Mouse (Mus musculus): ENCODE results near the gene Ppm1j.

The Ppm1j gene

DNA sequence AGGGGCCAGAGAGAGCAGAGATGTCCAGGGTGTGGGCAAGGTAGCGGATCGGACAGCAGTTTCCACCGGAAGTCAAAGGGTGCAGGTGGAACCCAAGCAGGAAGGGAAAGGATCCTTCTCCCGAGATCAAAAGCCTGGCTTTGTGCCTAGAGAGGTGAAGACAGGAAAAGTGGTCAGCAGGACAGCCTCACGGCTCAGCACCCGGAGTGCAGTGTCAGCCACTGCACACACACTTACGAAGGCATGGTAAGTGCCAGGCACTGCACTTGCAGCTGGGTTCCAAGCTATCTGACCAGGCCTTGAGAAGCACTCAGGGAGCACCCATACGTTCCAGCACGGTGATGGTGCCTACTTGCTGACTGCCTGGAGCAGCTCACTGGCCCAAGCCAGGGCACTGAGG, 24.7 kb downstream of the Ppm1j start:
- in situ Hi-C loops (cut with MboI, MseI): no loop called here

GRCm38 (mm10) chr3:104811752-104812151, 30.9 kb downstream of the Ppm1j start:
- in situ Hi-C loops (cut with MboI, MseI): loop anchor here in 1 of 2 experiments (10.0 kb wide), 1 partner anchor 1717 kb away; no protein-coding TSS in a partner anchor

GRCm38 (mm10) chr3:104812254-104812653, 31.4 kb downstream of the Ppm1j start:
- in situ Hi-C loops (cut with MboI, MseI): loop anchor here in 1 of 2 experiments (10.0 kb wide), 1 partner anchor 1717 kb away; no protein-coding TSS in a partner anchor

DNA sequence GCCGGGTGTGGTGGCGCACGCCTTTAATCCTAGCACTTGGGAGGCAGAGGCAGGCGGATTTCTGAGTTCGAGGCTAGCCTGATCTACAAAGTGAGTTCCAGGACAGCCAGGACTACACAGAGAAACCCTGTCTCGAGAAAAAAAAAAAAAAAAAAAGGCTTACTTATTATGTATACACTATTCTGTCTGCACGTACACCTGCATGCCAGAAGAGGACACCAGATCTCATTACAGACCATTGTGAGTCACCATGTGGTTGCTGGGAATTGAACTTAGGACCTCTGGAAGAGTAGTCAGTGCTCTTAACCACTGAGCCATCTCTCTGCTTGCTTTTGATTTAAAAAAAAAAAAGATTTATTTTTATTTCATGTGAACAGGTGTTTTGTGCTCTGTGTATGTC, 32.4 kb downstream of the Ppm1j start:
- in situ Hi-C loops (cut with MboI, MseI): loop anchor here in 1 of 2 experiments (10.0 kb wide), 1 partner anchor 1718 kb away; no protein-coding TSS in a partner anchor

DNA sequence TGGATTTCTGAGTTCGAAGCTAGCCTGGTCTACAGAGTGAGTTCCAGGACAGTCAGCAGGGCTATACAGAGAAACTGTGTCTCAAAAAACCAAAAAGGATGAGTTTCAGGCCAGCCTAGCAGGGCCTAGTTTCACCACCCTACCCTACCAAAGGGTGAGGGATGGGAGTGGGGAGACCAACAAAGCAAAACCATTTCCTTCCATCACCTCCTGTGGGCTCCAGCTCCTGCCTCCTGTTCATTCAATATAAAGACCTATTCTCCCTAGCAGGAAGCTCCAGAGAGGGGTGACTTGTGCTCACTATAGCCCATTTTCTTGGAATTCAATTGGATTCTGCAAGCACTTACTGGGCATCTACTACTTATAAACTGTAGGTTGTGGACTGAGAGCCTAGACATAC, 33.9 kb downstream of the Ppm1j start:
- in situ Hi-C loops (cut with MboI, MseI): loop anchor here in 1 of 2 experiments (10.0 kb wide), 1 partner anchor 1720 kb away; no protein-coding TSS in a partner anchor

GRCm38 (mm10) chr3:104815346-104815745, 34.5 kb downstream of the Ppm1j start:
- in situ Hi-C loops (cut with MboI, MseI): loop anchor here in 1 of 2 experiments (10.0 kb wide), 1 partner anchor 1721 kb away; no protein-coding TSS in a partner anchor

DNA sequence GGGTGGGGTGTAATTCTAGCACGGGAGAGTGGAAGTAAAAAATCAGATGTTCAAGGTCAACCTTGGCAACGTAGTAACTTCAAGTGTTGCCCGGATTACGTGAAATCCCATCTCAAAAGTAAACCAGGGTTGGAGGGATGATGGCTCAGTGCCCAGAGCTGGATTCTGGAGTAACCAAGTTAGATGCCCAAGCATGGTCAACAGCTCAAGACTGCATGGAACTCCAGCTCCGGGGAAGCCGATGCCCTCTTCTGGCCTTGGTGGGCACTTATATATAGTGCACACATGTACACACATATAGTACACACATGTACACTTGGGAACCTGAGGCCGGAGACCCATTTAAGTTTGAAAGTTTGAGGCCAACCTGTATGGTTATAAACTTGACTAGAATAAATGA, 35.3 kb downstream of the Ppm1j start:
- in situ Hi-C loops (cut with MboI, MseI): loop anchor here in 1 of 2 experiments (10.0 kb wide), 1 partner anchor 1721 kb away; no protein-coding TSS in a partner anchor

- in situ Hi-C loops (cut with MboI, MseI): loop anchor here in 1 of 2 experiments (10.0 kb wide), 1 partner anchor 1723 kb away; no protein-coding TSS in a partner anchor
Observed at GRCm38 (mm10) chr3:104817481-104817990, 36.7 kb downstream of the Ppm1j start.

GRCm38 (mm10) chr3:104817991-104818748, 37.3 kb downstream of the Ppm1j start, which contains the start of gene Mov10:
Gene Mov10 (minus strand): TSS chr3:104818563.
- in situ Hi-C loops (cut with MboI, MseI): loop anchor here in 1 of 2 experiments (10.0 kb wide), 1 partner anchor 1723 kb away; no protein-coding TSS in a partner anchor

DNA sequence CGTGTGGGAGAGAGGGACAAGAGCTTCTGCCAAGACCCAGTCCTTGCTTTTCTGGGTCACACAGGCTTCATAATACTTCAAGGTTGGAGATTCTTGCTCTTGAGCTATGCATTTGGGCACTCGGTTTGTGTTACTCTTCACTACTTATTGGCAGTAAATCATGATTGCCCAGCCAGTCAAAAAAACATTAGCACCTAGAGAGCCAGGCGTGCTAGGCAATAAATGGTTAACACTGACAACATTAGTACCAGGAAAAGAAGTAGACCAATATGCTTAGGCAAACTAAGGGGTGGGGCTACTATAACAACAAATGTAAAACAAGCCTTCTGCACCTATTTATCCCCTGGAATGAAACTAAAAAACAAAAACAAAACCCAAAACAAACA, 37.9 kb downstream of the Ppm1j start:
- in situ Hi-C loops (cut with MboI, MseI): loop anchor here in 1 of 2 experiments (10.0 kb wide), 1 partner anchor 1724 kb away; no protein-coding TSS in a partner anchor

- in situ Hi-C loops (cut with MboI, MseI): loop anchor here (5.0 kb wide), 1 partner anchor 637 kb away; no protein-coding TSS in a partner anchor
Observed at GRCm38 (mm10) chr3:104820426-104820825, 39.6 kb downstream of the Ppm1j start.

- in situ Hi-C loops (cut with MboI, MseI): loop anchor here (5.0 kb wide), 1 partner anchor 635 kb away; no protein-coding TSS in a partner anchor
Observed at GRCm38 (mm10) chr3:104822413-104822812, 41.6 kb downstream of the Ppm1j start.

Measured in T-helper 17 cell (primary cell).